In the genomic region with DNA sequence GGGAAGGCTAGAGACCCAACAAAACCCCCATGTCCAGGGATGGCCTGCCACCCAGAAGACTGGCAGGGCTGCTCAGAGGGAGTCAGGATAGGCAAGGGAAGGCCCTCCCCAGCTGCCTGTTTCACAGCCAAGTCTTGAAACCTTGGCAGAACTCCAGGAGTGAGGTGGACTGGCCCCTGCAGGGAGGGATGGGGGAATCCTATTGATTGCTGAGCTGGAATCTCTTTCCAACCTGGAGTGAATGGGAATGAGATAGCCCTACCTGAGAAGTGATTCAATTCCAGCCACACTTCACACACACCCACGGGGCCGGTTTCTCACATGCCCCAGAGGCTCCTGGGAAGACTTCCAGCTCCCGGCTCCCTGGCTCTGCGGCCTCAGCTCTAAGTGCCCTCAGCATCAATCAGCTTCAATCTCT, we compare ENCODE assay signal across 8 mouse cellular contexts. TPM values are rescaled to one million over a fixed set of nuclear protein-coding genes. Genes with fewer than 3 reads are reported as not detected.
DNase-seq lines count a peak whose midpoint lies in the region; ATAC-seq and TF ChIP-seq lines count a peak whose summit lies in the region.

No protein-coding gene starts in this region.

- TF ChIP-seq EP300 in liver, postnatal 0 days (IDR thresholded peaks at IDR 0.05; ENCODE audit: low read depth), result no peak

- H3K27ac ChIP-seq in liver, postnatal 0 days (ENCODE audit: low read depth), result no peak overlapping the region
- no peak overlapping the region for H3K27ac ChIP-seq in liver, embryonic 11.5 days (ENCODE audit: low read depth, low read length)
- H3K27ac ChIP-seq in heart, embryonic 10.5 days, result peak overlapping the region; percentile 63; the same call in 1 of the 2 replicates
- peak overlapping the region; percentile 68 for H3K27ac ChIP-seq in stomach, embryonic 16.5 days (ENCODE audit: low read length)

- peaks cover 7% of the 10 kb centered on the region for H3K4me1 ChIP-seq in liver, postnatal 0 days (ENCODE audit: insufficient read depth)
- H3K4me1 ChIP-seq in liver, embryonic 11.5 days (replicated peaks; ENCODE audit: control insufficient read depth, insufficient read depth, low read length), result no peaks in the 10 kb centered on the region; the same call in 1 of the 2 replicates
- peaks cover 47% of the 10 kb centered on the region for H3K4me1 ChIP-seq in heart, embryonic 10.5 days
- peaks cover 17% of the 10 kb centered on the region for H3K4me1 ChIP-seq in stomach, embryonic 16.5 days (ENCODE audit: control insufficient read depth, insufficient read depth, low read length)

- no peak for TF ChIP-seq CTCF in liver, postnatal 0 days (IDR thresholded peaks at IDR 0.05; ENCODE audit: low read depth)

- 70% methylated on average over 4 of the region's 4 CpGs for WGBS in liver, postnatal 0 days (ENCODE audit: insufficient replicate concordance)
- WGBS in liver, embryonic 11.5 days, result 74% methylated on average over 4 of the region's 4 CpGs
- WGBS in heart, embryonic 10.5 days, result 51% methylated on average over 4 of the region's 4 CpGs
- WGBS in stomach, embryonic 16.5 days, result 39% methylated on average over 4 of the region's 4 CpGs

- H3K27me3 ChIP-seq in liver, postnatal 0 days (ENCODE audit: insufficient read depth, low read length), result no peaks in the 10 kb centered on the region
- no peaks in the 10 kb centered on the region for H3K27me3 ChIP-seq in liver, embryonic 11.5 days (replicated peaks; ENCODE audit: control insufficient read depth, insufficient read depth, low read length)
- no peaks in the 10 kb centered on the region for H3K27me3 ChIP-seq in heart, embryonic 10.5 days (ENCODE audit: insufficient read depth, poor library complexity, severe bottlenecking)
- no peaks in the 10 kb centered on the region for H3K27me3 ChIP-seq in stomach, embryonic 16.5 days (ENCODE audit: control insufficient read depth, insufficient read depth, low read length)

- H3K9me3 ChIP-seq in liver, postnatal 0 days (ENCODE audit: low read length), result no peaks in the 10 kb centered on the region
- no peaks in the 10 kb centered on the region for H3K9me3 ChIP-seq in liver, embryonic 11.5 days (ENCODE audit: control insufficient read depth, low read length)
- H3K9me3 ChIP-seq in heart, embryonic 10.5 days, result no peaks in the 10 kb centered on the region
- no peaks in the 10 kb centered on the region for H3K9me3 ChIP-seq in stomach, embryonic 16.5 days (replicated peaks; ENCODE audit: control insufficient read depth, low read length)

- ATAC-seq in liver, postnatal 0 days, result peak; percentile 20; the same call in 1 of the 2 replicates
- no peak for ATAC-seq in liver, embryonic 11.5 days (replicated peaks; ENCODE audit: low FRiP score)
- peak; percentile 42; the same call in 1 of the 2 replicates for ATAC-seq in stomach, embryonic 16.5 days (ENCODE audit: insufficient read depth, low FRiP score)

- no peak overlapping the region for H3K4me3 ChIP-seq in liver, postnatal 0 days (ENCODE audit: low read depth, low read length)
- H3K4me3 ChIP-seq in liver, embryonic 11.5 days (ENCODE audit: low read depth, low read length), result no peak overlapping the region
- no peak overlapping the region for H3K4me3 ChIP-seq in heart, embryonic 10.5 days
- H3K4me3 ChIP-seq in stomach, embryonic 16.5 days (replicated peaks; ENCODE audit: low read length), result no peak overlapping the region

- no peak overlapping the region for H3K4me2 ChIP-seq in liver, postnatal 0 days (ENCODE audit: low read depth, low read length)
- H3K4me2 ChIP-seq in liver, embryonic 11.5 days, result no peak overlapping the region
- no peak overlapping the region for H3K4me2 ChIP-seq in stomach, embryonic 16.5 days (ENCODE audit: low read depth, low read length)

- no peak overlapping the region for H3K9ac ChIP-seq in liver, postnatal 0 days (replicated peaks)
- H3K9ac ChIP-seq in liver, embryonic 11.5 days (ENCODE audit: low read depth, low read length), result no peak overlapping the region
- peak overlapping the region; percentile 16; the same call in 1 of the 2 replicates for H3K9ac ChIP-seq in stomach, embryonic 16.5 days (ENCODE audit: low read length)

- peak; percentile 68 for DNase-seq in liver, postnatal 0 days
- no peak for DNase-seq in liver, embryonic 11.5 days (ENCODE audit: low spot score)
- peak; percentile 28 to 39 for DNase-seq in cerebellum, postnatal 36 days
- no peak for DNase-seq in heart, embryonic 10.5 days (ENCODE audit: low spot score)
- DNase-seq in kidney, adult 9 months, result peak; percentile 33
- DNase-seq in lung, postnatal 36 days, result peak; percentile 35
- DNase-seq in urinary bladder, postnatal 10 days (ENCODE audit: low spot score), result no peak

- H3K36me3 ChIP-seq in liver, postnatal 0 days (replicated peaks; ENCODE audit: insufficient read depth, low read length), result no peaks in the 10 kb centered on the region
- no peaks in the 10 kb centered on the region for H3K36me3 ChIP-seq in liver, embryonic 11.5 days (ENCODE audit: control insufficient read depth, insufficient read depth, low read length)
- peaks cover 5% of the 10 kb centered on the region; the same call in 1 of the 2 replicates for H3K36me3 ChIP-seq in heart, embryonic 10.5 days
- H3K36me3 ChIP-seq in stomach, embryonic 16.5 days (ENCODE audit: control insufficient read depth, insufficient read depth, low read length), result no peaks in the 10 kb centered on the region

RNA-seq across cellular contexts. Expression of a gene that starts 47.9 kb away (rescaled TPM):
- not detected in 2 replicates for polyA plus RNA-seq in liver, postnatal 0 days (2015; fragmentation: Nextera tagmentation; extraction: Ambion mirVana)
- not detected in 2 replicates for polyA plus RNA-seq in liver, embryonic 11.5 days (2014; fragmentation: Nextera tagmentation; extraction: Ambion mirVana)
- polyA plus RNA-seq in heart, embryonic 10.5 days (2016; fragmentation: Nextera tagmentation; extraction: Ambion mirVana), result not detected in 2 replicates
- polyA plus RNA-seq in stomach, embryonic 16.5 days (2015; fragmentation: Nextera tagmentation; extraction: Ambion mirVana), result not detected in 2 replicates

RNA-seq across cellular contexts. Expression of a gene that starts 57.3 kb away (rescaled TPM):
- polyA plus RNA-seq in liver, postnatal 0 days (2015; fragmentation: Nextera tagmentation; extraction: Ambion mirVana), result not detected in 2 replicates
- not detected in 2 replicates for polyA plus RNA-seq in liver, embryonic 11.5 days (2014; fragmentation: Nextera tagmentation; extraction: Ambion mirVana)
- not detected in 2 replicates for polyA plus RNA-seq in heart, embryonic 10.5 days (2016; fragmentation: Nextera tagmentation; extraction: Ambion mirVana)
- not detected in 2 replicates for polyA plus RNA-seq in stomach, embryonic 16.5 days (2015; fragmentation: Nextera tagmentation; extraction: Ambion mirVana)

Comparison
In these comparisons a context has a peak if more than half of its experiments do, and no peak if none do; other contexts are left out.
1. DNase-seq: peak in liver, postnatal 0 days (single experiment), cerebellum, postnatal 36 days (2 of 2), kidney, adult 9 months (single experiment) and lung, postnatal 36 days (single experiment); none in liver, embryonic 11.5 days (single experiment), heart, embryonic 10.5 days (single experiment) and urinary bladder, postnatal 10 days (single experiment).
2. H3K27ac ChIP-seq: peak in heart, embryonic 10.5 days (single experiment) and stomach, embryonic 16.5 days (single experiment); none in liver, postnatal 0 days (single experiment) and liver, embryonic 11.5 days (single experiment).